Mouse (Mus musculus) hindbrain, embryonic 10.5 days (tissue): ENCODE data around the gene Sgca. TPM values are rescaled to one million over a fixed set of nuclear protein-coding genes. Genes with fewer than 3 reads are reported as not detected.

Source experiments
- DNase-seq: peaks from one replicate; pipeline ENCODE4 v3.0.0-alpha.2; 2017; ENCODE audit warnings: low spot score
- H3K27ac ChIP-seq: fragments of 300-500 bp; sonication (generic); 2 replicates; pipeline ENCODE4 v1.5.1; 2016; ENCODE audit warnings: mild to moderate bottlenecking, moderate library complexity
- H3K27me3 ChIP-seq: fragments of 300-500 bp; sonication (generic); 2 replicates; pipeline ENCODE4 v1.6.1; 2016; ENCODE audit warnings: mild to moderate bottlenecking; ENCODE audit not compliant: poor library complexity, insufficient read depth, severe bottlenecking
- H3K36me3 ChIP-seq: fragments of 300-500 bp; sonication (generic); 2 replicates; pipeline ENCODE4 v1.6.1; 2016; ENCODE audit warnings: mild to moderate bottlenecking, moderate library complexity
- H3K4me1 ChIP-seq: fragments of 300-500 bp; sonication (generic); replicated peaks from 2 replicates; pipeline ENCODE4 v1.6.1; 2016; ENCODE audit warnings: mild to moderate bottlenecking
- H3K4me3 ChIP-seq: fragments of 300-500 bp; sonication (generic); 2 replicates; pipeline ENCODE4 v1.5.1; 2016; ENCODE audit warnings: mild to moderate bottlenecking, moderate library complexity
- H3K9me3 ChIP-seq: fragments of 300-500 bp; sonication (generic); 2 replicates; pipeline ENCODE4 v1.6.1; 2016; ENCODE audit warnings: mild to moderate bottlenecking, moderate library complexity
- WGBS: fragments of 180-500 bp; shearing (Covaris S2); methylation state at CpG from one replicate; pipeline ENCODE4 v1.1.7; 2016; 5-methylcytosine and 5-hydroxymethylcytosine counted together
- polyA plus RNA-seq: library from polyadenylated mRNA; unstranded; fragments of >200 nt; fragmentation: Nextera tagmentation; extraction: Ambion mirVana; gene quantifications from 2 replicates; pipeline ENCODE4 v1.2.1, GENCODE M21; 2016

The Sgca gene
- polyA plus RNA-seq, 1 experiment from 2014 or later = 0.10 TPM

- WGBS = 21% methylated on average over 10 of the region's 10 CpGs
- peaks cover 3% of the 10 kb centered on the region; the same call in 1 of the 2 replicates for H3K36me3 ChIP-seq
- peak overlapping the region; percentile 96 for H3K4me3 ChIP-seq
- no peaks in the 10 kb centered on the region for H3K27me3 ChIP-seq
- peak; percentile 22 for DNase-seq
- peaks cover 79% of the 10 kb centered on the region for H3K4me1 ChIP-seq
- H3K9me3 ChIP-seq = no peaks in the 10 kb centered on the region
- peak overlapping the region; percentile 98 for H3K27ac ChIP-seq
Observed at GRCm38 (mm10) chr11:94988780-94989561, 12.8 kb upstream of the Sgca start.

GRCm38 (mm10) chr11:94987851-94988250, 11.7 kb upstream of the Sgca start:
- Histone ChIP-seq H3K4me3 (no peak overlapping the region), H3K4me1 (peaks cover 67% of the 10 kb centered on the region), H3K27ac (peak overlapping the region; percentile 75; the same call in 1 of the 2 replicates), H3K9me3 (no peaks in the 10 kb centered on the region), H3K36me3 (no peaks in the 10 kb centered on the region), H3K27me3 (no peaks in the 10 kb centered on the region)
- DNase-seq = no peak
- 83% methylated on average over 8 of the region's 8 CpGs for WGBS

- no peaks in the 10 kb centered on the region for H3K9me3 ChIP-seq
- no peak for DNase-seq
Observed at GRCm38 (mm10) chr11:94987341-94987740, 11.2 kb upstream of the Sgca start.

GRCm38 (mm10) chr11:94986435-94986834, 10.3 kb upstream of the Sgca start:
- H3K4me3 ChIP-seq = no peak overlapping the region
- H3K9me3 ChIP-seq = no peaks in the 10 kb centered on the region
- no peaks in the 10 kb centered on the region for H3K27me3 ChIP-seq
- 75% methylated on average over 2 of the region's 2 CpGs for whole genome bisulfite sequencing
- DNase-seq = no peak
- peaks cover 53% of the 10 kb centered on the region for H3K4me1 ChIP-seq
- H3K36me3 ChIP-seq = no peaks in the 10 kb centered on the region
- H3K27ac ChIP-seq = 0 out of 2 replicates have a peak overlapping the region, but pooled peaks have one; percentile 75

More at GRCm38 (mm10) chr11:94987341-94987740, 11.2 kb upstream of the Sgca start:
- peak overlapping the region; percentile 75 for H3K27ac ChIP-seq
- H3K4me3 ChIP-seq = no peak overlapping the region
- no peaks in the 10 kb centered on the region for H3K27me3 ChIP-seq
- 52% methylated on average over 6 of the region's 6 CpGs for WGBS
- H3K36me3 ChIP-seq = no peaks in the 10 kb centered on the region
- peaks cover 62% of the 10 kb centered on the region for H3K4me1 ChIP-seq

GRCm38 (mm10) chr11:94985822-94986221, 9.7 kb upstream of the Sgca start:
- DNase-seq = no peak
- H3K4me1 ChIP-seq = peaks cover 52% of the 10 kb centered on the region

GRCm38 (mm10) chr11:94985140-94985539, 9.0 kb upstream of the Sgca start:
- Histone ChIP-seq H3K36me3 (no peaks in the 10 kb centered on the region), H3K4me1 (peaks cover 45% of the 10 kb centered on the region), H3K4me3 (no peak overlapping the region), H3K9me3 (no peaks in the 10 kb centered on the region), H3K27me3 (no peaks in the 10 kb centered on the region), H3K27ac (0 out of 2 replicates have a peak overlapping the region, but pooled peaks have one; percentile 2)
- WGBS = 44% methylated on average over 1 of the region's 1 CpGs
- DNase-seq = no peak

More at GRCm38 (mm10) chr11:94985822-94986221, 9.7 kb upstream of the Sgca start:
- H3K27me3 ChIP-seq = no peaks in the 10 kb centered on the region
- H3K27ac ChIP-seq = no peak overlapping the region
- H3K9me3 ChIP-seq = no peaks in the 10 kb centered on the region
- 78% methylated on average over 5 of the region's 5 CpGs for WGBS
- no peak overlapping the region for H3K4me3 ChIP-seq
- H3K36me3 ChIP-seq = no peaks in the 10 kb centered on the region

GRCm38 (mm10) chr11:94979462-94980179, 3.5 kb upstream of the Sgca start:
- peaks cover 5% of the 10 kb centered on the region; the same call in 1 of the 2 replicates for H3K27me3 ChIP-seq
- H3K9me3 ChIP-seq = no peaks in the 10 kb centered on the region
- H3K27ac ChIP-seq = peak overlapping the region; percentile 86
- H3K4me1 ChIP-seq = peaks cover 19% of the 10 kb centered on the region
- DNase-seq = no peak
- no peaks in the 10 kb centered on the region for H3K36me3 ChIP-seq
- WGBS = 80% methylated on average over 11 of the region's 11 CpGs
- H3K4me3 ChIP-seq = peak overlapping the region; percentile 37

- no peaks in the 10 kb centered on the region for H3K9me3 ChIP-seq
Observed at GRCm38 (mm10) chr11:94978947-94979346, 2.8 kb upstream of the Sgca start.

GRCm38 (mm10) chr11:94978178-94978915, 2.2 kb upstream of the Sgca start:
- H3K36me3 ChIP-seq = no peaks in the 10 kb centered on the region
- peak overlapping the region; percentile 37 for H3K4me3 ChIP-seq
- peaks cover 26% of the 10 kb centered on the region for H3K4me1 ChIP-seq
- 50% methylated on average over 9 of the region's 9 CpGs for WGBS
- peaks cover 5% of the 10 kb centered on the region; the same call in 1 of the 2 replicates for H3K27me3 ChIP-seq
- H3K27ac ChIP-seq = peak overlapping the region; percentile 86
- H3K9me3 ChIP-seq = no peaks in the 10 kb centered on the region
- DNase-seq = peak; percentile 46

More at GRCm38 (mm10) chr11:94978947-94979346, 2.8 kb upstream of the Sgca start:
- H3K4me1 ChIP-seq = peaks cover 20% of the 10 kb centered on the region
- DNase-seq = peak; percentile 98
- H3K4me3 ChIP-seq = peak overlapping the region; percentile 37
- peak overlapping the region; percentile 86 for H3K27ac ChIP-seq
- H3K36me3 ChIP-seq = no peaks in the 10 kb centered on the region
- WGBS = under 1% methylated on average over 20 of the region's 20 CpGs
- peaks cover 5% of the 10 kb centered on the region; the same call in 1 of the 2 replicates for H3K27me3 ChIP-seq

GRCm38 (mm10) chr11:94974951-94975350, 1.2 kb downstream of the Sgca start:
- DNase-seq = no peak
- Histone ChIP-seq H3K27me3 (peaks cover 17% of the 10 kb centered on the region), H3K4me1 (peaks cover 42% of the 10 kb centered on the region), H3K27ac (no peak overlapping the region), H3K4me3 (no peak overlapping the region), H3K9me3 (no peaks in the 10 kb centered on the region), H3K36me3 (no peaks in the 10 kb centered on the region)
- WGBS = 87% methylated on average over 2 of the region's 2 CpGs

GRCm38 (mm10) chr11:94973313-94973712, 2.8 kb downstream of the Sgca start:
- peaks cover 23% of the 10 kb centered on the region for H3K27me3 ChIP-seq
- no peak overlapping the region for H3K4me3 ChIP-seq
- H3K27ac ChIP-seq = peak overlapping the region; percentile 42
- H3K4me1 ChIP-seq = peaks cover 28% of the 10 kb centered on the region
- 48% methylated on average over 4 of the region's 4 CpGs for WGBS
- no peaks in the 10 kb centered on the region for H3K9me3 ChIP-seq
- no peaks in the 10 kb centered on the region for H3K36me3 ChIP-seq
- peak; percentile 40 for DNase-seq

GRCm38 (mm10) chr11:94972887-94973286, 3.2 kb downstream of the Sgca start:
- H3K4me3 ChIP-seq = no peak overlapping the region
- peaks cover 24% of the 10 kb centered on the region for H3K4me1 ChIP-seq
- WGBS = 77% methylated on average over 5 of the region's 5 CpGs
- no peaks in the 10 kb centered on the region for H3K9me3 ChIP-seq
- peak overlapping the region; percentile 42 for H3K27ac ChIP-seq
- DNase-seq = no peak
- H3K27me3 ChIP-seq = peaks cover 23% of the 10 kb centered on the region
- no peaks in the 10 kb centered on the region for H3K36me3 ChIP-seq
